ENCODE assay signal across 1 mouse cellular context in genomic region chr2:76648666-76649141, GRCm38 (mm10).
TF ChIP-seq lines count a peak whose summit lies in the region.

No protein-coding gene starts in this region.

TF ChIP-seq in MEL, 35 proteins besides CTCF, POLR2A, EP300 and RAD21:
- TF ChIP-seq MAZ (IDR thresholded peaks at IDR 0.05; ENCODE audit: low read depth, low read length) (no peak), HCFC1 (IDR thresholded peaks at IDR 0.05; ENCODE audit: low read depth, low read length) (peak; percentile 32; the same call in 1 of the 2 replicates), TCF12 (IDR thresholded peaks at IDR 0.05; ENCODE audit: low read depth, low read length) (no peak), SIN3A (IDR thresholded peaks at IDR 0.05; ENCODE audit: low read length) (peak; percentile 9; the same call in 1 of the 2 replicates), GABPA (IDR thresholded peaks at IDR 0.05; ENCODE audit: low read depth, low read length) (no peak), USF1 (IDR thresholded peaks at IDR 0.05; ENCODE audit: low read depth, low read length) (no peak), ELF1 (IDR thresholded peaks at IDR 0.05; ENCODE audit: low read depth, low read length) (0 out of 2 replicates have a peak, but pooled peaks have one; percentile 8)
